Mouse (Mus musculus): ENCODE results near the gene Olfr640. TPM values are rescaled to one million over a fixed set of nuclear protein-coding genes. Genes with fewer than 3 reads are reported as not detected.

The Olfr640 gene
- polyA plus RNA-seq (2015; fragmentation: Nextera tagmentation; extraction: Ambion mirVana), result not detected in 2 replicates

DNA sequence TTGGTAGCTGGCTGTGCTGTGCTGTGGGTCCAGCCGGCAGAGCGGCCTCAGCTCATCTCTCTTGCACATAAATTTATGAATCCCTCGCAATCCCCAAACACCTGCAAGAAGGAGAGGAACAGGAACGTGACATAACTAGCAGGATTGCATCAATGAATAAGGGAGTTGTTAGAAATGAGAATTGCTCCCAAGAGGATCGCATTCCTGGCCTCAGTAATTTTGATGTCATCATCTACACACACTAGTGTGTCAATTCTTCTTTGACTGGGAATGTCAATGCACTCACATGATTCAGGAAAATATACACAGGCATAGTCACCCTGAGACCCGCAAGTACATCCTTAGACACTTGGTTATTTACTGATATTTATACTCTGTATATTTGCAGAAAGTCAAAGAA, at the start of gene Olfr640:
TSS of gene Olfr640 (minus strand) at position 101 of the 400 bp plus-strand sequence.
- Histone ChIP-seq H3K4me2 (replicated peaks; ENCODE audit: low read depth) (no peak within 1 kb of the TSS), H3K9ac (ENCODE audit: low read depth, low read length) (no peak within 1 kb of the TSS), H3K4me1 (replicated peaks; ENCODE audit: control insufficient read depth, insufficient read depth, low read length) (no peaks in the 10 kb centered on the region), H3K4me3 (ENCODE audit: low read depth, low read length) (no peak within 1 kb of the TSS), H3K27me3 (replicated peaks; ENCODE audit: control insufficient read depth, insufficient read depth, low read length) (no peaks in the 10 kb centered on the region), H3K36me3 (ENCODE audit: control insufficient read depth, insufficient read depth) (no peaks in the 10 kb centered on the region), H3K27ac (ENCODE audit: low read depth, low read length) (no peak within 1 kb of the TSS), H3K9me3 (ENCODE audit: control insufficient read depth) (no peaks in the 10 kb centered on the region)
- no peak for TF ChIP-seq CTCF (IDR thresholded peaks at IDR 0.05; ENCODE audit: low read depth)
- WGBS, result 75% methylated on average over 6 of the region's 6 CpGs
- ATAC-seq, result no peak

DNA sequence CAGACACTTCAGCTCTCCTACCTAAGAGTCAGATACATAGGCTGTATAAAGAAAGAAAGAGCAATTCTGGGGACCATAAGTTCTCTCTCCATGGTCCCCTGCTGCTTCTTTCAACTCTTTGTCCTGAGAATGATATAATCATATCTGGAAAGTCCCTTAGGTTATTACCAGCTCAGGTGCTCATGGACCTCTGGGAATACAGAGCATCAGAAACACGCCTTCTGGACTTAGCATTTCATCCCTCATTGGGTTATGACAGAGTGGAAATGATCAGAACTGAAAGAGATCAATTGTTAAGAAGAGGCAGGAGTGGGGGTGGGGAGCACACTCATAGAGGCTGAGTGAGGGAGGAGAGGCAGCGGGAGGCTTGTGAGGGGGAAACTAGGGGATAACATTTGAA, 46.4 kb upstream of the Olfr640 start, which contains the start of gene Olfr644:
TSS of gene Olfr644 (minus strand) at position 101 of the 400 bp plus-strand sequence.
- ATAC-seq, result no peak
- Histone ChIP-seq H3K4me1 (replicated peaks; ENCODE audit: control insufficient read depth, insufficient read depth, low read length) (no peaks in the 10 kb centered on the region), H3K27me3 (replicated peaks; ENCODE audit: control insufficient read depth, insufficient read depth, low read length) (no peaks in the 10 kb centered on the region), H3K9me3 (ENCODE audit: control insufficient read depth) (no peaks in the 10 kb centered on the region), H3K4me3 (ENCODE audit: low read depth, low read length) (no peak within 1 kb of the TSS), H3K9ac (ENCODE audit: low read depth, low read length) (no peak within 1 kb of the TSS), H3K27ac (ENCODE audit: low read depth, low read length) (no peak within 1 kb of the TSS), H3K4me2 (replicated peaks; ENCODE audit: low read depth) (no peak within 1 kb of the TSS), H3K36me3 (ENCODE audit: control insufficient read depth, insufficient read depth) (no peaks in the 10 kb centered on the region)
- no peak for TF ChIP-seq CTCF (IDR thresholded peaks at IDR 0.05; ENCODE audit: low read depth)
- 71% methylated on average over 2 of the region's 2 CpGs for WGBS

DNA sequence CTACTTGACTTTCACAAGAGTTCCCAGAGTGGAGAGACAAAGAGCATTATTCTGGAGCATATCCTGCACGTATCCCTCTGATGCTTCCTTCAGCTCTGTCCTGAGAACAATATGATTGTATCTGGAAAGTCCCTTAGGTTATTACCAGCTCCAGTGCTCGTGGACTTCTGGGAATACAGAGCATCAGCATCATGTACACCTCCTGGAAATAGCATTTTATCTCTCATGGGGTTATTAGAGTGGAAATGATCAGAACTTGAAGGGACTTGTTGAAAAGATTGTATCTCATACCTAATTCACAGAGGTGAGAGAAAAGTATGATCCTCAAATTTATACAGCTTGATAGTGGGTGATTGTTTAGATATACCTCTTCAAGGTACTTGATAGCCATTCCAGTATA, 36.0 kb upstream of the Olfr640 start, which contains the start of gene 4930516K23Rik:
TSS of gene 4930516K23Rik (minus strand) at position 101 of the 400 bp plus-strand sequence.
- Histone ChIP-seq H3K4me3 (ENCODE audit: low read depth, low read length) (no peak within 1 kb of the TSS), H3K27me3 (replicated peaks; ENCODE audit: control insufficient read depth, insufficient read depth, low read length) (no peaks in the 10 kb centered on the region), H3K36me3 (ENCODE audit: control insufficient read depth, insufficient read depth) (no peaks in the 10 kb centered on the region), H3K9ac (ENCODE audit: low read depth, low read length) (no peak within 1 kb of the TSS), H3K27ac (ENCODE audit: low read depth, low read length) (no peak within 1 kb of the TSS), H3K9me3 (ENCODE audit: control insufficient read depth) (no peaks in the 10 kb centered on the region), H3K4me2 (replicated peaks; ENCODE audit: low read depth) (no peak within 1 kb of the TSS), H3K4me1 (replicated peaks; ENCODE audit: control insufficient read depth, insufficient read depth, low read length) (no peaks in the 10 kb centered on the region)
- no peak for ATAC-seq
- no peak for TF ChIP-seq CTCF (IDR thresholded peaks at IDR 0.05; ENCODE audit: low read depth)
- WGBS, result 54% methylated on average over 2 of the region's 2 CpGs

DNA sequence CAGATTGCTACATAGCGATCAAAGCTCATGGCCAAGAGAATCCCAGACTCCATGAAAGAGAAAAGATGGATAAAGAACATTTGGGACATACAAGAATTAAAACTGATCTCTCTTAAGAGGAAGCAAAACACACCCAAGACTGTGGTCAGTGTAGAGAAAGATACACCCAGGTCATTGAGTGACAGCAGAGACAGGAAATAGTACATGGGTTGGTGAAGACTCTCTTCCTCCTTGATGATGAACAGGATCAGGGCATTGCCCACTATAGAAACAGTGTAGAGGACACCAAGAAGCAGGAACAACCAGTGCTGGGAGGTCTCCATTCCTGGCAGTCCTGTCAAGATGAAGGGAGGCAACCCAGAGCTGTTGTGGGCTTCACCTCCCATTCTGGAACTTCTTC, 33.8 kb upstream of the Olfr640 start:
- no peak for TF ChIP-seq CTCF (IDR thresholded peaks at IDR 0.05; ENCODE audit: low read depth)
- H3K9me3 ChIP-seq (ENCODE audit: control insufficient read depth), result no peaks in the 10 kb centered on the region
- no peak overlapping the region for H3K4me3 ChIP-seq (ENCODE audit: low read depth, low read length)
- H3K4me2 ChIP-seq (replicated peaks; ENCODE audit: low read depth), result no peak overlapping the region
- no peaks in the 10 kb centered on the region for H3K27me3 ChIP-seq (replicated peaks; ENCODE audit: control insufficient read depth, insufficient read depth, low read length)
- WGBS, result 95% methylated on average over 1 of the region's 1 CpGs
- no peak overlapping the region for H3K27ac ChIP-seq (ENCODE audit: low read depth, low read length)
- no peak overlapping the region for H3K9ac ChIP-seq (ENCODE audit: low read depth, low read length)
- H3K4me1 ChIP-seq (replicated peaks; ENCODE audit: control insufficient read depth, insufficient read depth, low read length), result no peaks in the 10 kb centered on the region
- no peak for ATAC-seq
- H3K36me3 ChIP-seq (ENCODE audit: control insufficient read depth, insufficient read depth), result no peaks in the 10 kb centered on the region

DNA sequence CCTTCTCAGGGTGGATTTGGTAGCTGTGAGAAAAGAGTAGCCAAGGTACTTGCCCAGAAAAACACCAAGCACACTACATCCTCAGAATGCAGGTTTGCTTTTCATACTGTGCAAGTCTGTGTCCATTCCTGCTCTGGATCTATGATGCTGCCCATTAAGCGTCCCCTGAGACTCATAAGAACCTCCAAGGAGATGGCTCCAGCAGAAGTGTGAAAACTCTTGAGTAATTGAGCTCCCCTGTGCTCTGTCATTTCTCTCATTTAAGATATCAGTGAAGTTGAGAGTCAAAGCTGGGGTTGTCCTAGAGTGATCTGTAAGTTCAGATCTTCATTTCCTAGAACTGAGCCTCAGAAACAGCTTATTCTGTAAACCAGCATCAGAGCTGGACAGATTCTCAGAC, 27.2 kb upstream of the Olfr640 start, which contains the start of gene Olfr642:
TSS of gene Olfr642 (minus strand) at position 101 of the 400 bp plus-strand sequence.
- no peak for TF ChIP-seq CTCF (IDR thresholded peaks at IDR 0.05; ENCODE audit: low read depth)
- Histone ChIP-seq H3K27ac (ENCODE audit: low read depth, low read length) (no peak within 1 kb of the TSS), H3K9me3 (ENCODE audit: control insufficient read depth) (no peaks in the 10 kb centered on the region), H3K4me2 (replicated peaks; ENCODE audit: low read depth) (no peak within 1 kb of the TSS), H3K9ac (ENCODE audit: low read depth, low read length) (no peak within 1 kb of the TSS), H3K27me3 (replicated peaks; ENCODE audit: control insufficient read depth, insufficient read depth, low read length) (no peaks in the 10 kb centered on the region), H3K4me3 (ENCODE audit: low read depth, low read length) (no peak within 1 kb of the TSS), H3K36me3 (ENCODE audit: control insufficient read depth, insufficient read depth) (no peaks in the 10 kb centered on the region), H3K4me1 (replicated peaks; ENCODE audit: control insufficient read depth, insufficient read depth, low read length) (no peaks in the 10 kb centered on the region)
- ATAC-seq, result no peak
- WGBS, result 74% methylated on average over 1 of the region's 1 CpGs

DNA sequence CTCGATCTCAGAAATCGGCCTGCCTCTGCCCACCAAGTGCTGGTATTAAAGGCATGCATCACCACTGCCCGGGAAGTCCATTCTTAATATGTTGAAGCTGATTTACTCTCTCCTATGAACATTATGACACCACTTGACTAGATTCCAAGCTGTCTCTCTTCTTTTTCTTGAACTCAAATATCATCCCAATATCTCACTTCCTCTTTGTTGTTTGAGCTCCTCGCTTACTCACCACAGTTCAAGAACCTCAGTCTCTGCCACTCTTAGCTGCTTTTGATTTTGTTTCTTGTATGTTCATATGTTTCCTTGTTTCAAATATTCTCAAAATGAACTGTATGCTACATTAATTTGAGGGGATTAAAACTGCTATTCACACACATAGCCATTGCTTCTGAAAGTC, 25.4 kb upstream of the Olfr640 start:
- no peak for ATAC-seq

DNA sequence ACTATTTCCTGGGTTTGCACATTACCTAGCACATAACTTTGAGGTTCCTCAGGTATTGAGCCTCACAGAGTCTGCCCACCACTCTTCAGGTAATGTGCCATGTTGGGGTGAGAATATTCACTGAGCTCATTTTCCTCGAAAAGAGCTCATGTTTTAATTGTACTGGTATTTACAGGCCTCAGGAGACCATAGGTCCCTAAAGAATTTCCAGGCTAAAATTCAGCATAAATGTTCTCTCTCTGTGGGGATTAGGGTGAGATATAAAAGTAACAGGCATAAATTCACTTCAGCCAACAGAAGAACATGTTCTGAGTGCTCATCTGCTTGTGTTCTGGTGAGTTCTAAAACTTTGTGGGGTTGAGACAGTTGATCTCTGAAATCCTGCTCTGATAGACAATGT, 9.8 kb upstream of the Olfr640 start, which contains the start of gene Olfr641:
TSS of gene Olfr641 (plus strand) at position 301 of the 400 bp plus-strand sequence.
- no peaks in the 10 kb centered on the region for H3K36me3 ChIP-seq (ENCODE audit: control insufficient read depth, insufficient read depth)
- no peaks in the 10 kb centered on the region for H3K4me1 ChIP-seq (replicated peaks; ENCODE audit: control insufficient read depth, insufficient read depth, low read length)
- H3K27me3 ChIP-seq (replicated peaks; ENCODE audit: control insufficient read depth, insufficient read depth, low read length), result no peaks in the 10 kb centered on the region
- no peaks in the 10 kb centered on the region for H3K9me3 ChIP-seq (ENCODE audit: control insufficient read depth)
- WGBS, result 67% methylated on average over 1 of the region's 1 CpGs
- no peak for ATAC-seq
- no peak for TF ChIP-seq CTCF (IDR thresholded peaks at IDR 0.05; ENCODE audit: low read depth)
- H3K9ac ChIP-seq (ENCODE audit: low read depth, low read length), result no peak within 1 kb of the TSS
- no peak within 1 kb of the TSS for H3K27ac ChIP-seq (ENCODE audit: low read depth, low read length)
- H3K4me2 ChIP-seq (replicated peaks; ENCODE audit: low read depth), result no peak within 1 kb of the TSS
- H3K4me3 ChIP-seq (ENCODE audit: low read depth, low read length), result no peak within 1 kb of the TSS

More for the DNA sequence above, 25.4 kb upstream of the Olfr640 start:
- no peak for TF ChIP-seq CTCF (IDR thresholded peaks at IDR 0.05; ENCODE audit: low read depth)
- Histone ChIP-seq H3K4me1 (replicated peaks; ENCODE audit: control insufficient read depth, insufficient read depth, low read length) (no peaks in the 10 kb centered on the region), H3K9ac (ENCODE audit: low read depth, low read length) (no peak overlapping the region), H3K27ac (ENCODE audit: low read depth, low read length) (no peak overlapping the region), H3K9me3 (ENCODE audit: control insufficient read depth) (no peaks in the 10 kb centered on the region), H3K36me3 (ENCODE audit: control insufficient read depth, insufficient read depth) (no peaks in the 10 kb centered on the region), H3K4me2 (replicated peaks; ENCODE audit: low read depth) (no peak overlapping the region), H3K4me3 (ENCODE audit: low read depth, low read length) (no peak overlapping the region), H3K27me3 (replicated peaks; ENCODE audit: control insufficient read depth, insufficient read depth, low read length) (no peaks in the 10 kb centered on the region)
- 89% methylated on average over 4 of the region's 4 CpGs for WGBS
